Mouse (Mus musculus) liver, embryonic 15.5 days (tissue): Measurements from ENCODE around the gene Tmem184b. TPM values are rescaled to one million over a fixed set of nuclear protein-coding genes. Genes with fewer than 3 reads are reported as not detected.

ENCODE experiments used
- ATAC-seq: fragments of 200-750 bp; cut with Nextera tagmentation; 2 replicates; pipeline ENCODE4 v1.8.0; 2017; ENCODE audit warnings: moderate number of reproducible peaks, mild to moderate bottlenecking, moderate library complexity; ENCODE audit not compliant: insufficient read depth
- H3K27ac ChIP-seq: fragments of 300-500 bp; sonication (generic); replicated peaks from 2 replicates; pipeline ENCODE4 v1.5.1; 2015; ENCODE audit warnings: mild to moderate bottlenecking, inconsistent platforms
- H3K27me3 ChIP-seq: fragments of 300-500 bp; sonication (generic); 2 replicates; pipeline ENCODE4 v1.6.1; 2015; ENCODE audit warnings: mild to moderate bottlenecking, inconsistent platforms
- H3K36me3 ChIP-seq: fragments of 300-500 bp; sonication (generic); replicated peaks from 2 replicates; pipeline ENCODE4 v1.6.1; 2015; ENCODE audit warnings: moderate library complexity, mild to moderate bottlenecking, inconsistent platforms
- H3K4me1 ChIP-seq: fragments of 300-500 bp; sonication (generic); replicated peaks from 2 replicates; pipeline ENCODE4 v1.6.1; 2015; ENCODE audit warnings: inconsistent platforms
- H3K4me2 ChIP-seq: fragments of 300-500 bp; sonication (generic); 2 replicates; pipeline ENCODE4 v1.6.1; 2015; ENCODE audit warnings: moderate library complexity, mild to moderate bottlenecking, inconsistent platforms
- H3K4me3 ChIP-seq: fragments of 300-500 bp; sonication (generic); replicated peaks from 2 replicates; pipeline ENCODE4 v1.5.1; 2015; ENCODE audit warnings: mild to moderate bottlenecking, inconsistent platforms
- H3K9ac ChIP-seq: fragments of 300-500 bp; sonication (generic); 2 replicates; pipeline ENCODE4 v1.6.1; 2015; ENCODE audit warnings: moderate library complexity, mild to moderate bottlenecking, inconsistent platforms
- H3K9me3 ChIP-seq: fragments of 300-500 bp; sonication (generic); replicated peaks from 2 replicates; pipeline ENCODE4 v1.6.1; 2016; ENCODE audit warnings: inconsistent platforms
- WGBS: fragments of 180-500 bp; shearing (Covaris S2); methylation state at CpG from one replicate; pipeline ENCODE4 v1.1.7; 2015; ENCODE audit warnings: mixed read lengths; ENCODE audit not compliant: insufficient replicate concordance; 5-methylcytosine and 5-hydroxymethylcytosine counted together
- polyA plus RNA-seq: library from polyadenylated mRNA; unstranded; fragments of >200 nt; fragmentation: Nextera tagmentation; extraction: Ambion mirVana; gene quantifications from 2 replicates; pipeline ENCODE4 v1.2.1, GENCODE M21; 2015

Gene Tmem184b
- polyA plus RNA-seq, 1 experiment from 2014 or later, result 11.7 TPM

DNA sequence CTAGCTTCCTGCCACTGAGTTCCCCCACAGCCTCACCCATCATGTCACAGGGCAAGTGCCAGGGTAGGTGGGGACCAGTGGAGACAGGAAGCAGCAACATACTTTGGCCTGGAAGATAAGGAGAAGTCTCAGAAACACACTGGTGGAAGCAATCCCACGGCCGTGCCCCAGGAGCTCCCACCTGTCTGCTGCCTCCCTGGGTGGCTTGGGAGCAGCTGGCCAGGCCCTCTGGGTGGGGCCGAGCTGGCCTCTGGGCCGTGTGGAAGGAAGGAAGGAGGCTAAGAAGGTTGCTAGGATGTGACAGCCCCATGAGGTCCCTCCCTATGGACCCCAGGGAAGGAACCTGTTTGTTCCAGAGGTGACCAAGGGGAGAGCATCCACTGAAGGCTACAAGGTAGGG, 42.3 kb downstream of the Tmem184b start:
- Histone ChIP-seq H3K4me3 (no peak overlapping the region), H3K4me1 (peaks cover 41% of the 10 kb centered on the region), H3K4me2 (no peak overlapping the region), H3K9ac (no peak overlapping the region), H3K27ac (no peak overlapping the region), H3K9me3 (no peaks in the 10 kb centered on the region), H3K36me3 (0 out of 2 replicates have a peak, but pooled peaks cover 9% of the 10 kb centered on the region), H3K27me3 (peaks cover 26% of the 10 kb centered on the region)
- 16% methylated on average over 4 of the region's 4 CpGs for WGBS
- ATAC-seq, result no peak

DNA sequence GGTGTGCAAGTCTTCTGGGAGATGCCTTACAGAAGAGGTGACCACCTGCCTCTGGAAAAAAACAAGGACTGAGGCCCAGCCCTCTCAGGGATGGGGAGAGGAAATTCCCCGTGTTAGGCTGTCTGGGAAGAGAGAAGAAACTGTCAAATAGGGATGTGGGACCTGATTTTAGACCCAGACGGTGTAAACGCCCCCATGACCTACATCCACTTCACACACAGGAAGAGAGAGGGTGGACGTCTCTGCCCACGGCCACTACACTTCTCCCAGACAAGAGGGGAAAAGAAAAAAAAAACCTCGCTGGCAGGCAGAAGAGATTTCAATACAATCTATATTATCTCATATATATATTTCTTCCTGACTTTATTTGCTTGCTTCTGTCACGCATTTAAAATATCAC, 43.0 kb downstream of the Tmem184b start:
- no peak overlapping the region for H3K27ac ChIP-seq
- H3K4me2 ChIP-seq, result no peak overlapping the region

DNA sequence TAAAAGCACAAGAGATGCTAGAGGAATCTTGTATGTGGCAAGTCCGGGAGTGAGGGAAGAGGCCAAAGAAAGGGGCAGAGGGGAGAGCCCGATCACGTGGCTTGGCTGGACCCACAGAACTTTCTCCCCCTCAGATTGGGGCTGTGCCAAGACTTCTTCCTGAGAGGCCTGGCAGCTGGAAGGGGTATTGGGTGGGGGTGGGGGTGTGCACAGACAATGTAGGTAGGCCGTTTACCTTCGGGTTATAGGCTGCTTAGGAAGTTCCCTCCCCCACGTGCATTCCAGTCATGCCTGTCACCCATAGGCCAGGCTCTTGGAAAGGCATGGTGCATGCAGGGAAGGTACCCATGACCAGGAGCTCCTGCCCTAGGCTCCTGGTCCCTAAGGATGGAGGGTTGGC, 43.4 kb downstream of the Tmem184b start:
- H3K27ac ChIP-seq, result no peak overlapping the region
- no peak for ATAC-seq

More for the DNA sequence above, 43.0 kb downstream of the Tmem184b start:
- 43% methylated on average over 7 of the region's 7 CpGs for WGBS
- H3K4me1 ChIP-seq, result peaks cover 46% of the 10 kb centered on the region
- H3K27me3 ChIP-seq, result peaks cover 31% of the 10 kb centered on the region
- H3K4me3 ChIP-seq, result no peak overlapping the region
- H3K36me3 ChIP-seq, result 0 out of 2 replicates have a peak, but pooled peaks cover 9% of the 10 kb centered on the region
- no peak overlapping the region for H3K9ac ChIP-seq
- no peak for ATAC-seq
- H3K9me3 ChIP-seq, result no peaks in the 10 kb centered on the region

DNA sequence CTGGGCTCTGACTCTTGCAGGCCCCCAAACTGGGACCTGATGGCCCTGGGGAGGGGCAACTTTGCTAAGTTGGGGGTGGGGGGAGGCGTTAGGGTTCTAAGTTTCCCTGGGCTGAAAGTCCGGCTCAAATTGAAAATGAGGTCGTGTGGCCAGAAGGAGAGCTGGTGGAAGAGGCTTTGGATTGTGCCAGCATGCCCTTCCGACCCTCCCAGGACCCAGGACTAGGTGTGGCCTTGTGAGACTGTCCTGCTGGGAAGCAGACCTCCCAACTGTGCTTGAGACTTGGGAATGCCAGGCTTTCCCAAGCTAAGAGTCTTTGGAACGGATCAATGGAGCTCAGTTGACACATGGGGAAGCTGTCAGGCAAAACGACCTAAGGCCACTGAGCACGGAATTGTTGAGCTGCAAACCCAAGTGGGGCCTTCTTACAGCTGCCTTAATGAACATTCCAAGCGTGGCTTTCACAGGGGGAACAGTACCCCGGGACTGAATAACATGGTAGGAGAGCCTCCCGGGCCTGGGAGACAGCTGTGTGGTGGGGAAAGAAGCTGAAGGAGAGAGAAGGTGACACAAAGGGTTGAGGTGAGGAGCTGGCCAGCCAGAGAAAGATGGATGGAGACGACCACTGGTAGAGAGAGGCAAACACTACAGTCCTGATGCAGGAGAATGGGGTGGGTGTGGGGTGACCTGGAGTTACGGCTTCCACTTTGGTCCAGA, 45.2 kb downstream of the Tmem184b start:
- H3K36me3 ChIP-seq, result 0 out of 2 replicates have a peak, but pooled peaks cover 3% of the 10 kb centered on the region
- H3K9me3 ChIP-seq, result no peaks in the 10 kb centered on the region
- H3K9ac ChIP-seq, result no peak overlapping the region
- H3K4me1 ChIP-seq, result peaks cover 57% of the 10 kb centered on the region
- WGBS, result 41% methylated on average over 12 of the region's 12 CpGs
- peak overlapping the region; percentile 43 for H3K4me3 ChIP-seq
- H3K4me2 ChIP-seq, result peak overlapping the region; percentile 76
- no peak for ATAC-seq
- H3K27me3 ChIP-seq, result peaks cover 31% of the 10 kb centered on the region
- H3K27ac ChIP-seq, result no peak overlapping the region

More for the DNA sequence above, 43.4 kb downstream of the Tmem184b start:
- H3K27me3 ChIP-seq, result peaks cover 31% of the 10 kb centered on the region
- no peak overlapping the region for H3K4me3 ChIP-seq
- H3K9ac ChIP-seq, result no peak overlapping the region
- peaks cover 46% of the 10 kb centered on the region for H3K4me1 ChIP-seq
- H3K4me2 ChIP-seq, result no peak overlapping the region
- no peaks in the 10 kb centered on the region for H3K9me3 ChIP-seq
- 0 out of 2 replicates have a peak, but pooled peaks cover 9% of the 10 kb centered on the region for H3K36me3 ChIP-seq
- 30% methylated on average over 6 of the region's 6 CpGs for WGBS

DNA sequence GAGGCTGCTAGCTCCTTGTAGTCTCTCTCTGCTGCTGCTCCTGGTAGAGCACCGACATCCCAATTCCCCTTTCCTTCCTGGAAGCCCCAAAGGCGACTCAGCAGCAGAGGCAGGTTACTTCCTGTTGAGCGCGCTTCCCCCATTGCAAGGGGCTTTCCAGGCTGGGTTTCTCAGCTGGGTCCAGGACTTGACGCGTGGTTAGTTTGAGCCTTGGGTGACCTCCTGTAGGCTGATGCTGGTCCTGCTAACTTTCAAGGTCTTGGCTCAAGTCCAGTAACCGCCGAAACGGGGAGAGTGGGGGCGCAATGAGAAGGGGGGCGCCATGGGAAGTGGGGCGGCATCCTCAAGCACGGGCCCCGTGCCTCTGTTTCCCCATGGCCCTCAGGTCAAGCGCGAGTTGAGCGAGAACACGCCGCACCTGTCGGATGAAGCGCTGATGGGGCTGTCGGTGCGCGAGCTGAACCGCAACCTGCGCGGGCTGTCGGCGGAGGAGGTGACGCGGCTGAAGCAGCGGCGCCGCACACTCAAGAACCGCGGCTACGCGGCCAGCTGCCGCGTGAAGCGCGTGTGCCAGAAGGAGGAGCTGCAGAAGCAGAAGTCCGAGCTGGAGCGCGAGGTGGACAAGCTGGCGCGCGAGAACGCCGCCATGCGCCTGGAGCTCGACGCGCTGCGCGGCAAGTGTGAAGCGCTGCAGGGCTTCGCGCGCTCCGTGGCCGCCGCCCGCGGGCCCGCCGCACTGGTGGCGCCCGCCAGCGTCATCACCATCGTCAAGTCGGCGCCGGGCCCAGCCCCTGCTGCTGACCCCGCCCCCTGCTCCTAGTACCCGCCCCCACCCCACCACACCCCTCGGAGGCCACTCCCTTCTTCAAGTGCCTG, 46.1 kb downstream of the Tmem184b start:
- Histone ChIP-seq H3K4me3 (peak overlapping the region; percentile 43), H3K4me1 (peaks cover 62% of the 10 kb centered on the region), H3K36me3 (0 out of 2 replicates have a peak, but pooled peaks cover 3% of the 10 kb centered on the region), H3K27ac (no peak overlapping the region; the same call in 1 of the 2 replicates), H3K4me2 (peak overlapping the region; percentile 76), H3K27me3 (peaks cover 31% of the 10 kb centered on the region), H3K9me3 (no peaks in the 10 kb centered on the region), H3K9ac (no peak overlapping the region)
- 1% methylated on average over 76 of the region's 77 CpGs for WGBS
- ATAC-seq, result peak; percentile 75

DNA sequence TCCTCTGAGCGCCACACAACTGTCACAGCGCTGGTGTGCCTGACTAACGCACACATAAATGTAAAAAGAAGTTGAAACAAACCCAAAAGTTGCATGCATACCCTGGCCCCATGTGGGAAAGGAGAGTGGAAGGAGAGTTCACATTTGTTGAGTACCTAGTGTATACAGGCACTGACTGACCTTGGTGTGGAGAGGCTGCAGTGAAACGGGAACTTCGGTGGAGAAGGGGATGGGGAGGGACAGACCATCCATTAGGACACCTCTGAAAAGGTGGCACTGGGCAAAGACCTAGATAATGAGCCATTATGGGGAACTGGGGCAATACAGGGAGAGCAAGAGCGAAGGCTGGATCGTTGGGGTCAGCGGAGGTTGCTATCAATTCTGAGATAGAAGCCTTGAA, 46.9 kb downstream of the Tmem184b start:
- Histone ChIP-seq H3K4me2 (peak overlapping the region; percentile 76), H3K4me3 (peak overlapping the region; percentile 43; the same call in 1 of the 2 replicates), H3K27ac (no peak overlapping the region), H3K27me3 (peaks cover 32% of the 10 kb centered on the region), H3K4me1 (peaks cover 70% of the 10 kb centered on the region), H3K9ac (no peak overlapping the region), H3K9me3 (no peaks in the 10 kb centered on the region), H3K36me3 (no peaks in the 10 kb centered on the region)
- WGBS, result 55% methylated on average over 8 of the region's 8 CpGs
- no peak for ATAC-seq

DNA sequence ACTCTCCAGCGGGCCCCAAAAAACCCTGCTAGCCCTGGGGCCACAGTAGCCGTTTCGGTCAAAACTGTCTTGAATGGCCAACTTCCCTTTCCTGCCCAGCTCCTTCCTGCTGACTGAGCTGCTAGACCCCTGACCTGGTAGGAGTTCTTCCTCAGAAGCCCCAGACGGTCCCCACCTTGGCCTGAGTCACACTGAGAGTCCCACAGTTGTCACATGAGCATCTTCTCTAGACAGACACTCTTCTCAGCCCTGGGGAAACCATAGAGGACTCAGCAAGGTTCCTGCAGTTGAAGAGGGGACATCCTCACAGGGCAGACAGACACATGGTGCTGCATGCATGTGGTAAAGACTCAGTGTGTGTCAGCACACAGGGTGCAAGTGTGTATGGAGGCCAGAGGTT, 48.8 kb downstream of the Tmem184b start:
- H3K4me1 ChIP-seq, result peaks cover 65% of the 10 kb centered on the region
- no peak overlapping the region for H3K27ac ChIP-seq
- H3K27me3 ChIP-seq, result peaks cover 42% of the 10 kb centered on the region
- H3K4me2 ChIP-seq, result no peak overlapping the region
- H3K36me3 ChIP-seq, result no peaks in the 10 kb centered on the region
- H3K9me3 ChIP-seq, result no peaks in the 10 kb centered on the region
- WGBS, result 34% methylated on average over 4 of the region's 4 CpGs
- ATAC-seq, result no peak
- no peak overlapping the region for H3K4me3 ChIP-seq
- no peak overlapping the region for H3K9ac ChIP-seq

DNA sequence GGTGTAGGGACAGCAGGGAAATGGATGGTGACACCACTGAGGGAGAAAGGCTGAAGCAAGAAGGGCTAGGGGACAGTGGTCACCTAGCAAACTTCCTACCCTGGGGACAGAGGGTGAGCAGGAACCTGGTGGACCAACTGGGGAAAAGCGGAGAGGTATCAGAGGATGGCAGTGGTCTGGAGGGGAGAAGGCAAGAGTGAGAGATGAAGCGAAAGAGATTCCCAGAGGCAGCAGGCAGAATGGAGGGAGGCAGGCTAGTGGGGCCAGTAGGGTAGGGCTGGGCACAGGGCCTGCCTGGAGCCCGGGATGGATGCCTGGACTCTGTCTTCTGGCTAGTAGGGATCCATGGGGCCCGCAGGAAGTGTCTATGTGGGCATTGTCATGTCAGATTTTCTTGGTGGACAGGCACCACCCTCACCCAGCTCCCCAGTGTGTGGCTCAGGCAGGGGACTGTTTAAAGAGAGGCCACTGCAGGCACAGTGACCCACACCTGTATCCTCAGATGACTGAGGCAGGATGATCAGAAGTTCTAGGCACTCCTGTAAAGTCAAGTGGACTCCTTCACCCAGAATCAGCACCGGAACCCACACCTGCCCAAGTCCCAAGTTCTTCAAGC, 49.6 kb downstream of the Tmem184b start:
- Histone ChIP-seq H3K9me3 (no peaks in the 10 kb centered on the region), H3K4me1 (peaks cover 71% of the 10 kb centered on the region)
- no peak for ATAC-seq

DNA sequence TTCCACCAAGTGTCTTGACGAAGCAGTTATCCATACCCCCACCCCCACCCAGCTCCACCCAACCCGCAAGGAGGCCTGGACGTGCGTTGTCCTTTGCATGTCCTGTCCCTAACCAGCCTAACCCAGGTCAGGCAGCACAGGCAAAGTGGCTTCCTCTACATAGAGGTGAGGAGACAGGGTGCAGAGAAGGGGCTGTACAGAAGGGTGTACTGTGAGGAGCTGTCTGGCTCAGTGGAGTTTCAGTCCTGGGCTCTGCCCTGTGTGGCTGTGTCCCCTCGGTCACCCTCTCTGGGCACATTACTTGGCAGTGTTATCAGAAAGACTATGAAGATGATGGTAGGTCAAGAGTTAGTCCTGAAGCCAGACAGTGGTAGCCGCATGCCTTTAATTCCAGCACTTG, 50.9 kb downstream of the Tmem184b start:
- no peak for ATAC-seq
- Histone ChIP-seq H3K27me3 (peaks cover 51% of the 10 kb centered on the region), H3K36me3 (no peaks in the 10 kb centered on the region), H3K9ac (no peak overlapping the region), H3K9me3 (no peaks in the 10 kb centered on the region), H3K4me3 (no peak overlapping the region), H3K4me1 (peaks cover 71% of the 10 kb centered on the region), H3K4me2 (no peak overlapping the region), H3K27ac (no peak overlapping the region)
- 69% methylated on average over 6 of the region's 6 CpGs for WGBS

More for the DNA sequence above, 49.6 kb downstream of the Tmem184b start:
- WGBS, result 58% methylated on average over 5 of the region's 5 CpGs
- Histone ChIP-seq H3K27ac (no peak overlapping the region), H3K27me3 (peaks cover 50% of the 10 kb centered on the region), H3K36me3 (no peaks in the 10 kb centered on the region), H3K9ac (no peak overlapping the region), H3K4me3 (no peak overlapping the region), H3K4me2 (no peak overlapping the region)

DNA sequence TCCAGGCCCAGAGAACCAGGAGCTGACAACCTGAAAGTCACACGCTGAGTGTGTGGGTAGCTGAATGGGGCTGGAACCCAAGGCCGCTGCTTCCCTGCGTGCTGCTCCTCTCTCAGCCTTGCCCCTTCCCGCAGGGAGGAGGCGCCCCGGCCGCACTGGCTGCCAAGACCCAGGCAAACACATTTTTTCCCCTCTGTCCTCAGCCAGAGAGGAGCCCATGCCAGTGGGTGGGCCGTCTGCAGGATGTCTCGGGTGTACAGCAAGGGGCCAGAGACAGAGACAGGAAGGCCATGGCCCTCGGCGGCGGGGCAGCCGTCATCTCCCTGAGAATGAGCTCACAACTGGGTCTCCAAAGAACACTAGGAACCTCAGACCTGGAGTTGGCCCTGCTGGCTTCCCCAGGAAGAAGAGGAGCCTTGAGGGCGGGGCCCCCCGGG, 52.0 kb downstream of the Tmem184b start:
- Histone ChIP-seq H3K9me3 (no peaks in the 10 kb centered on the region), H3K4me1 (peaks cover 67% of the 10 kb centered on the region), H3K27me3 (peaks cover 51% of the 10 kb centered on the region), H3K9ac (no peak overlapping the region), H3K4me3 (no peak overlapping the region), H3K27ac (no peak overlapping the region), H3K36me3 (no peaks in the 10 kb centered on the region), H3K4me2 (peak overlapping the region; percentile 25)
- ATAC-seq, result no peak
- 32% methylated on average over 15 of the region's 15 CpGs for WGBS

DNA sequence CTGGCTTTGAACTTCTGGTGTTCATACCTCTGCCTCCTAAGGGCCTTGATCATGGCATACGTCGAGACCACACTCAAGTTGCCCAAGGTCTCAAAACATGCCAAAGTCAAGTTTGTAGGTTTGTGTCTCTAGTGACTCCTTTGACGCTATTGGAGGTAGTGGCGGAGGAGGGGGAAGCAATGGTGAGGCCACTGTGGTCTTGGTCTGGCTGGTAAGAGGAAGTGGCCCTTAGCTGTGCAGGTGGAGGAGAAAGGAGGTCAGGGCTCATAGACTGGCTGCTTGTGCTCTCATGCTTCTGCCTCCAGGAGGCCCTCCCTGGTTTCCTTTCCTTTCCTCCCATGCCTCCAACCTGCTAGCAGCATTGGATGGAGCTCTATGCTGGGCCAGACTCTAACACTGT, 52.5 kb downstream of the Tmem184b start:
- peaks cover 51% of the 10 kb centered on the region for H3K27me3 ChIP-seq
- H3K9ac ChIP-seq, result no peak overlapping the region
- H3K4me1 ChIP-seq, result peaks cover 64% of the 10 kb centered on the region
- no peaks in the 10 kb centered on the region for H3K36me3 ChIP-seq
- H3K4me2 ChIP-seq, result peak overlapping the region; percentile 25; the same call in 1 of the 2 replicates
- H3K4me3 ChIP-seq, result no peak overlapping the region
- no peak for ATAC-seq
- H3K9me3 ChIP-seq, result no peaks in the 10 kb centered on the region
- H3K27ac ChIP-seq, result no peak overlapping the region
- WGBS, result 63% methylated on average over 4 of the region's 4 CpGs
